Mouse (Mus musculus) cerebellum, adult (tissue): ENCODE results near the gene Pecam1.
"Not testable (repeated sequence)": the region's sequence is repeated elsewhere in the genome, so short reads cannot be mapped to it uniquely, and the experiment has no call there.

ENCODE experiments used
- ATAC-seq: cut with Nextera tagmentation; 2 replicates; pipeline ENCODE4 v1.9.2; 2017; ENCODE audit warnings: mild to moderate bottlenecking, moderate library complexity, mixed read lengths; ENCODE audit not compliant: insufficient number of reproducible peaks, low FRiP score, low TSS enrichment

Gene Pecam1

GRCm38 (mm10) chr11:106750121-106750751 lies at the start of gene Pecam1:
Gene Pecam1, minus strand, starts transcription at chr11:106750628.
- ATAC-seq: no peak

- ATAC-seq: no peak
Measured at GRCm38 (mm10) chr11:106795679-106796078, 45.3 kb upstream of the Pecam1 start.

- no peak for ATAC-seq
Measured at GRCm38 (mm10) chr11:106793846-106794245, 43.4 kb upstream of the Pecam1 start.

- ATAC-seq: no peak
Measured at GRCm38 (mm10) chr11:106789649-106790048, 39.2 kb upstream of the Pecam1 start.

- peak; percentile 86 for ATAC-seq
Measured at GRCm38 (mm10) chr11:106788775-106789459, 38.5 kb upstream of the Pecam1 start, which contains the start of the genes Ddx5 and Cep95. Gene Ddx5, minus strand, starts transcription at chr11:106789185. Gene Cep95, plus strand, starts transcription at chr11:106789252.

- ATAC-seq: peak; percentile 49
Measured at GRCm38 (mm10) chr11:106788026-106788774, 37.8 kb upstream of the Pecam1 start.

GRCm38 (mm10) chr11:106787131-106788025 lies 37.0 kb upstream of the Pecam1 start:
- peak; percentile 17; the same call in 1 of the 2 replicates for ATAC-seq

- ATAC-seq: no peak
Measured at GRCm38 (mm10) chr11:106785043-106785442, 34.6 kb upstream of the Pecam1 start.

GRCm38 (mm10) chr11:106784476-106784875 lies 34.0 kb upstream of the Pecam1 start:
- ATAC-seq: no peak

GRCm38 (mm10) chr11:106782841-106783764 lies 32.7 kb upstream of the Pecam1 start:
- ATAC-seq: no peak

GRCm38 (mm10) chr11:106782271-106782670 lies 31.8 kb upstream of the Pecam1 start:
- ATAC-seq: not testable (repeated sequence)

GRCm38 (mm10) chr11:106780590-106781220 lies 30.3 kb upstream of the Pecam1 start:
- ATAC-seq: no peak

GRCm38 (mm10) chr11:106780089-106780425 lies 29.6 kb upstream of the Pecam1 start:
- ATAC-seq: no peak

GRCm38 (mm10) chr11:106779388-106780088 lies 29.1 kb upstream of the Pecam1 start, which contains the start of gene Polg2:
Gene Polg2, minus strand, starts transcription at chr11:106779537.
- ATAC-seq: peak; percentile 88

- ATAC-seq: peak; percentile 53; the same call in 1 of the 2 replicates
Measured at GRCm38 (mm10) chr11:106778589-106779387, 28.4 kb upstream of the Pecam1 start.

- ATAC-seq: no peak
Measured at GRCm38 (mm10) chr11:106778132-106778531, 27.7 kb upstream of the Pecam1 start.

GRCm38 (mm10) chr11:106777395-106777794 lies 27.0 kb upstream of the Pecam1 start:
- ATAC-seq: no peak
